Mouse (Mus musculus): ENCODE measurements around the gene AC131692.1.
"Not testable (repeated sequence)": the region's sequence is repeated elsewhere in the genome, so short reads cannot be mapped to it uniquely, and the experiment has no call there.

The AC131692.1 gene

DNA sequence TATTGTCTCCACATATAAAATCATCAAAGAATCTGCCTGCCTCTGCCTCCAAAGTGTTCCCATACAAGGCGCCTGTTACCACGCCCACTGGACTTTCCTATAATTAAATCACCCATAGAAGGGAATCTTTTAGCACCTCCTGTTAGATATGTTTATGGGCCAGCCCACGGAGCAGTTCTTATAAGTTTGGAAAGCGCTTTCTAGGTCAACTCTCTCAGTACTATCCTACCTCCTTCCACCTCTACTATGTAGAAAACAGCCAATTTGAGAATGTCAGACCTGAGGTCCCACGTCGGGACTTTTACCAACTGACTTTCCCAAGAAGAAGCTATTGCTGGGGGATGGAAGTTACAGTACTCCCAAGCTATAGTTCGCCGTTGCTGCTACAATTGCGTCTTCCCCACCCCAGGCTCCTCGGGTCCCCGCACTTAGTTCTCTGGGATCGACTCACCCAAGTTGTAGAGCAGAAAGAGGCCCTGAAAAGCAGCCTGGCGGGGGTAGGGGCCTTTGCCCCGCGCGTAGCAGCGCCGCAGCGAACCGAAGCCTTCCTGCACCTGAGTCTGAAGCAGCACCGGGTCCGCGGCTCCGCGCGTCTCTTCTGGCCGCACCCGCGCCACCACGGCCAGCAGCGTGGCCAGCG, 23.2 kb downstream of the AC131692.1 start:
- no peak for DNase-seq (ENCODE audit: low read depth, low spot score)

DNA sequence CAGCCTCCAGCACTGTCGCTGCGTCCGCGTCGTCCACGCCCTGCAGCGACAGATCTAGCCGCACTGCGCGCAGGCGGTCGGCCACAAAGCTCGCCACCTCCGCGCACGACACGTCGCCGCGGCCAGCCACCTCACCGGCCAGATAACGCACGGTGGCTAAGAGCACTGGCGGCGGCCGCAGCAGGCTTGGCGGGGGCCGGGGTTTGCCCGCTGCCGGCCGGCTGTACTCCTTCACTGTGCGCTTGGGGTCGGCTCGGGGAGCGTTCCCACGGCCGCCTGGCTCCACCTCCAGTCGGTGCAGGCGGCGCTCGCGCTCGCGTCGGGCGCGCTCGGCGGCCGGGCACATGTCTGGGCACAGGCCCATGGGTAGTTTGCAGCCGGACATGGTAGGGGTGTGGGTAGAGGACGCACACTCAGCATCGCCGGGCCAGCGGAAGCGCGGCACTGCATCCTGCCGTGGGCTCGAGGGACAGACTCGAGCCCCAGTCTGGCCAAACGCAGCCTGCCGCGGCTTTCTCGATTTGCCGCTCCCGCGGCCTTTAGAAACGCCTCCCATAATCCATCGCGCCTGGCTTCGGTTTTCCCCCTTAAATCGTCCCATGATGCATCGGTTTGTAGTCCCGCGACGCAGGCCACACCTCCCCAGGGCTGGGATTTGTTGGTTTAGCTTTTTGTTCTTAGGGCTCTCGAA, 23.9 kb downstream of the AC131692.1 start, which contains the start of gene Sac3d1:
Gene Sac3d1 (minus strand): TSS at position 665 of the 691 bp plus-strand sequence.
- peak; percentile 95 for DNase-seq (ENCODE audit: low read depth, low spot score)

DNA sequence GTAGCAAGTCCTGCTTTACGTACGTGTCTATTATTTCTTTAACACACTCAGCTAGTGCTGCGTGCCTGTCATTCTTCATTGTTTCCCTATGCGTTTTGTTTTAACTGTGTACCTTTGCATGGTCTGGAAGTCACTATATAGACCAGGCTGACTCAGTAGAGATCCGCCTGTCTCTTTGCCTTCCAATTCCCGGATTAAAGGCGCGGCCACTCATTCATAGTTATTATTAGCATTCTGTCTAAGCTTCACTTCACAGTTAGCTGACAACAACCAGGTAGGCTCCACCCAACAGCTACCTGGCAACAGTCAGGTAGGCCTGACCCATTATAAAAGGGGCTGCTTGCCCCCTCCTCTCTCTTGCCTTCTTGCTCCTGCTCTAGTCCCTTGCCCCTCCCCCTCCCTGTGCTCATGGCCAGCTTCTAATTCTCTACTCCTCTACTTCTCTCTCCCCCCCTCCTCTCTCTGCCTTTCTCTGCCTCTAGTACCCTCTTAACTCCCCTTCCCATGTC, 24.5 kb downstream of the AC131692.1 start:
- DNase-seq (ENCODE audit: low read depth, low spot score) = no peak

DNA sequence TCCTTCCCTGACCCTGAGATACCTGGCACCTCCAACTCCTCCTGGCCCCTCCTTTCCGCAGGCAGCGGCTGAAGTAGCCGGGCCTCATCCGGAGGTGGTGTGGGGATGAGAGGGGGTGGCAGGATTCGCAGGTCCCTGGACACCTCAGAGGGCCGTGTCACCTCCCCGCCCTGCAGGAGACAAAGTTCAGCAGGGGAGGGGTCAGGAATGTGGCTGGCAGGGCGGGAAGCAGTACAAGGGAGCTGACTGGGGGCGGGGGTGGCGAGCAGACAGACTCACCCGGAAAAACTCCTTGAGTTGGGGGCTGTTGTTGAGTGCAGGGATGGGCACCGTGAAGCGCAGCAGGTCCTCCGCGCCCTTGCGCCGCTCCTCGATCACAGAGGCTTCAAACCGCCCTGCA, 27.5 kb downstream of the AC131692.1 start:
- no peak for DNase-seq (ENCODE audit: low read depth, low spot score)

DNA sequence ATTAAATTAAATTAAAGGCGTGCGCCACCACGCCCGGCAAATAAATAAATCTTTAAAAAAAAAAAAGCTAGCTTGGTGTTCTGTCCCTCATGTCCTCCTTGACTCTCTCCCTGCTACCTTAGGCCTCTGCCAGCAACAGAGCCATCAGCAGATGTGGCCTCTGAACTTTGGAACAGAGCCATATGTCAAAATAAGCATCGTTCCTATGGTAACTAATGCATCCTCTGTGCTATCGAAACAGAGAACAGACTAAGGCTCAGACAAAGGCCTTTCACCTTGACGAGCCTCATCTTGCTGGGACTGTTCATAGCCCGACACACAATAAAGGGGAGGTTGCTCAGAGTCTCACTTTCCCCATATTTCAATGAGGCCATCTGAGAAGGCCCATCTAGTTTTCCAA, 29.1 kb downstream of the AC131692.1 start:
- peak; percentile 70 for DNase-seq (ENCODE audit: low read depth, low spot score)

DNA sequence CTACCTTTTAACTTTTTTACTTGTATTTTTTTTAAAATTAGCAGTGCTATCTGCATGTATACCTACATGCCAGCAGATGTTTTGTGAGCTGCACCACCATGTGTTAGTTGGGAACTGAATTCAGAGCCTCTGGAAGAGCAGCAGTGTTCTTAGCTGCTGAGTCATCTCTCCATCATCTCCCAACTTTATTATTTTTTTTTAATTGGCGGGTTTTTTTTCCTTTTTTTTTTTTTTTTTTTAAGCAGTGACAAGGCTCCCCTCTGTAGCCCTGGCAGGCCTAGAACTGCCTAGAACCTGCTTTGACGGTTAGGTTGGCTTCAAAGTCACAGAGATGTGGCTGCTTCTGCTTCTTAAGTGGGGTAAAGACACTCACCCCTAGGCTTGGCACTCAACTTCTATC, 30.7 kb downstream of the AC131692.1 start:
- no peak for DNase-seq (ENCODE audit: low read depth, low spot score)

DNA sequence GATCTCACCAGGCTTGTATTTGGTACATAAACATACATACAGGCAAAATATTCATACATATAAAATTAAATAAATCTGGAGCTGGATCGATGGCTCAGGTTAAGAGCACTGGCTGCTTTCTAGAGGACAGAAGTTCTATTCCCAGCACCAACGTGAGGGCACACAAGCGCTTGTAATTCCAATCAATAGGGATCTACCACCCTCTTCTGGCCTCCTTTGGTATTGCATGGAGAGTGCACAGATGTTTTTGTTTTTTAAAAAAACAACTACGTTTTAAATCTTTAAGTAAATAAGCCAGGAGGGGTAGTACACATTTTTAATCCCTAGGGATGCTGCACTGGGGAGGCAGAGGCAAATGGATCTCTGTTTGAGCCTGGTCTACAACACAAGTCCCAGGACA, 32.1 kb downstream of the AC131692.1 start:
- peak; percentile 58 for DNase-seq (ENCODE audit: low read depth, low spot score)

DNA sequence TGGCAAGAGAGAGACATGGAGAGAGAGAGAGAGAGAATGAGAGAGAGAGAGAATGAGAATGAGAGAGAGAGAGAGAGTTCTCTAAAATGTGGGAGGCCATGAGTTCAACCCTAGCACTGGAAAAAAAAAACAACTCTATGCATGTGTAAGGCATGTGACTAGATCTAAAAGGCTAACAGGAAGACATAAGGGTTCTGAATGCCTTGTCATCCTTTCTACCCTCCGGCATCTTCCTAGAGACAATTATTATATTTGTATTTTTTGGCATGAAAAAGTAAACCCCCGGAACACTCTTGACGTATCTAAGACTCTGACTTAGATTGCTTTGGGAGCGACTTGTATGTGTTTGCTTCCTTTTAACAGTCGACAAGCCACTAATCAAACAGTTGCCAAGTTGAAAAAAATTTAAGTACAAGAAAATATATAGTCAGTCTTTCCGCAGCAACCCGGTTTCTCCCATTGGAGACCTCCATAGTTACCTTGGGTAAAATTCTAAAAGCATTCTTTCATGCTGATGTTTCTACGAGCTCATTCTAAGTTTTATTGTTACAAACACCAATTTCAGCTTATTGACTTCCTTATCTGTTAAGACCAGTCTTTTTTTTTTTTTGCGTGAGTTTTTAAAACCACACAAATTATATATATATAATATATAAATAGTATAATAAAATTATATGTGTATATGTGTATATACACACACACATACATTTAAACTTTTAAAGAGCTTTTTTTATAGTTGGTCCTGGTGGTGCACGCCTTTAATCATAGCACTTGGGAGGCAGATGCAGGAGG, 32.8 kb downstream of the AC131692.1 start:
- DNase-seq (ENCODE audit: low read depth, low spot score) = no peak

DNA sequence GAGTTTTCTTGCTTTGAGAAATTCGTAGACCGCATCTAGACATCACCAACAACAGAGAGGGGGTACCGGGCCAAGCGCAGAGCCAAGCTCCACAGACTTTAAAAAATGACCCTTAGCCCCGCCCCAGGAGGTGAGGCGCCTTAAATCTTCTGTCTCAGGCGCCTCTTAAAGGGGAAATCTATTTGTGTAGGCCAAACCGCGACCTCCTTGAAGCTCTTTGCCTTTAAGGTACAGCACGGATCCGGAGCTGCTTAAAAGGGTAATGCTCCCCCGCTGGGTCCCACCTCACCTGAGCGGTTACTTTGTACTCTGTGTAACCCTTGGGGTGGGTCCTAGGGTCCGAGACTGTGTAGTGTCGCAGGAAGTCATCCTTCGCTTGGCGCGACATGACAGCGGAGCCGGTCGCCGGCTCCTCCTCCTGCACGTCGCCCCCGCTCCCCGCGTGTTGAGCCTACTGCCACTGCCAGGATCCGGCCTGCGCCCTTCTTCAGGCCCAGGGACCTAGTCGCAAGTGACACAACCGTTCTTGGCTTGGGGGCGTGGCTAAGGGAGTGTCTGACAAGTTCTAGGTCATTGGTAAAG, 33.6 kb downstream of the AC131692.1 start, which contains the start of gene Snx15:
Gene Snx15 (minus strand): TSS at position 545 of the 582 bp plus-strand sequence.
- peak; percentile 94 for DNase-seq (ENCODE audit: low read depth, low spot score)

DNA sequence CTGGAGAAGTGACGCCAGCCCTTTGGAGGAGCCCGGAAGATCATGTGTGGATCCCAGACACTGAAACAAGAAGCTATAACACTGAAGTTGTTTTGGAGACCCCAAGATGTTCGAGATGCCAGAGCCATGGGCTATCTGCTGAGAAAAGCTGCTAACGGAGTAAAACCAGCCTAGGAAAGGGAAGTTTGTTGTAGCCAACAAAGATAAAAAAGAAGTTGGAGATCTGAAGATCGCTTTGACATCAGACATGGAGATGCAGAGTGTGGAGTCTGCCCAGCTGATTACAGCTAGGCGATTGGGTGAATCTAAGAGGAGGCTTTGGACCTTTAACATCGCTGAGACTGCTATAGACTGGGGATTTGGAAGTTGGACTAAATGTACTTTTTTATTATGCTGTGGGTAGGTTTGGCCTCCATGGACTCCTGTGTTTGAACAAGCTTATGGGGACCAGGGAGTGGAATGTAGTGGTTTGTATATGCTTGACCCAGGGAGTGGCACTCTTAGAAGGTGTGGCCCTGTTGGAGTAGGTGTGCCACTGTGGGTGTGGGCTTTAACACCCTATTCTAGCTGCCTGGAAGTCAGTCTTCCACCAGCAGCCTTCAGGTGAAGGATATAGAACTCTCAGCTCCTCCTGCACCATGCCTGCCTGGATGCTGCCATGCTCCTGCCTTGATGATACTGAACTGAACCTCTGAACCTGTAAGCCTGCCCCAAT, 36.4 kb downstream of the AC131692.1 start:
- DNase-seq (ENCODE audit: low read depth, low spot score) = not testable (repeated sequence)

DNA sequence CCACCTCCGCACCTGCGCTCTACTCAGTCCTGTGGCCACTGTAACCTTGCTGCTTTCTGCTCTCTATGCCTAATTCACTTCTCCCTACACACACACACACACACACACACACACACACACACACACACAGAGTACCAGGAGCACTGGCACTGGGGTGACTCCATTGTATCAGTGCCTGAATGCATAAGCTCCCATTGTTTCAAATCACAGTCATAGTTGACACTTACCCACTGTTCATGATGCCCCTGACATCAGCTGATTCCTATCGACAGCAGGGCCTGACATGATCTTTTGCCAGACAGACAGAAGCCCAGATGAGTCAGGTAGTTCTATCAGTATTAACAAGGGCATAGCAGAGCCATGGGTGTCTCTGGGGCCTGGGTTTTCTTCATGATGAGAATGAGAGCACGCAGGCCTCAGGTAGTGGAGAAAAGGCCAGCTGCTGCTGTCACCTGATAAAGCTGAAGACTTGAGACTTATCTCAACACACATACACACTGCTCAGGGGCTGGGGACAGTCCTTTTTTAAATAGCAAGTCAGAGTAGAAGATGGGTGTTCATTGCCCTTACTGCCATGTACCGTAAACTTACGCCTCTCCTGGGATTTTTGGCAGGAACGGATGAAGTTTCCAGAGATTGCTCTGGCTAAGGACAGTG, 38.1 kb downstream of the AC131692.1 start:
- no peak for DNase-seq (ENCODE audit: low read depth, low spot score)

DNA sequence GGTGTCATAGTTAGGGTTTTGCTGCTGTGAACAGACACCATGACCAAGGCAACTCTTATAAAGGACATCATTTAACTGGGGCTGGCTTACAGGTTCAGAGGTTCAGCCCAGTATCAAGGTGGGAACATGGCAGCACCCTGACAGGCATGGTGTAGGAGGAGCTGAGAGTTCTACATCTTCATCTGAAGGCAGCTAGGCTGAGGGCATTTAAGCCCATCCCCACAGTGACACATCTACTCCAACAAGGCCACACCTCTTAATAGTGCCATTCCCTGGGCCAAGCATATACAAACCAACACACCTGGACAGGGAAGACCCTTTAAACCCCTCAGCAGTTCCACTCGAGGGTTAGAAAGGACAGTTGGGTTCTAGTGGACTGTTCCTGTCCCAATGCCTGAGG, 39.0 kb downstream of the AC131692.1 start:
- DNase-seq (ENCODE audit: low read depth, low spot score) = not testable (repeated sequence)

DNA sequence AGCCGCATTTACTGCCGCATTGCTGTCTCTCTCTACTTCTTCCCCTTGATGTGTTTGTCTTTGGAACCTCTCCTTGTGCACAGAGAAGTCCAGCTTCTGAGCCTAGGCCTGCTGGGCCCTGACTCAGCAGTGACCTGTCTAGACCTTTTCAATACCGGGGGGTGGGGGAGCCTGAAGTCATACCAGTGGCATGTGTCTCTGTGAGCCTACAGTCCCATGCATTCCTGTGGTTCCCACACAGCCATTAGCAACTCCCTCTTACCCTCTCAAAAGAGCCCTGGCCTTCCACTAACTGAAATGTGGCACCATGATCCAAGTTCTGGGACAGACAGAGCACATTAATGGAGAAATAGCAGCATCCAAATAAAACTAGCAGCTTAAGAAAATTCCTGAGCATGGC, 42.2 kb downstream of the AC131692.1 start:
- no peak for DNase-seq (ENCODE audit: low read depth, low spot score)

DNA sequence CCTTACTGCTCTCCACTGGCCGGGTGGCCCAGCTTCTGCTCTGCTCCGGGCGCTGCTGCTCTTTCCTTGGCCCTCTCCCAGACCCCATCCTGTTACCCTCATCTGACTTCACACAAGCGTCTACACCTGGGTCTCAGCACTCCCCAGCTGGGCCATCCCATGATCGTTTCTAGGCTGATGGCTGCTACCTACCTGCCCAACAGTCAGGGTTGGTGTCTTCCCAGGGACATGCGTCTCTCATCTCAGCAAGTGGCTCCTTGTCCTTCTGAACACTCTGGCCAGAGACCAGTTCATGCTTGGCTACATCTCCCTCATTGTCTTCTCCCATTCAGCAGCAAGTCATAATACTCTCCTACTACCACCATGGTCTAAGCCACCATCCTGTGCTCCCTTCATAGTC, 45.5 kb downstream of the AC131692.1 start:
- no peak for DNase-seq (ENCODE audit: low read depth, low spot score)

DNA sequence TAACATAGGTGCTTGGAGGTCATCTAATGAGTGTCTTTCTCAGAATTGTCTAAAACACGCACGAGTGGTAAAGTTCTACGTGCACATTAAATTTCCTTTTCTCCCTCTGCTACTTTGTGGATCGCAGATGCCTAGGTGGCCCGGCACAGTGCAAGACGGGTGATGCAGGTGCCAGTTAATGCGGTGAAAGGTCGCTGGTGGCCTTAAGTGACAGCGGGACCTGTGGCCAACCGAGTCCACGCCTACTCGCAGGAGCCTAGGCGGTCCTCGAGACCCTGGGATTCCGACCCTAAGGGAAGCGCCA, 46.1 kb downstream of the AC131692.1 start:
- no peak for DNase-seq (ENCODE audit: low read depth, low spot score)

DNA sequence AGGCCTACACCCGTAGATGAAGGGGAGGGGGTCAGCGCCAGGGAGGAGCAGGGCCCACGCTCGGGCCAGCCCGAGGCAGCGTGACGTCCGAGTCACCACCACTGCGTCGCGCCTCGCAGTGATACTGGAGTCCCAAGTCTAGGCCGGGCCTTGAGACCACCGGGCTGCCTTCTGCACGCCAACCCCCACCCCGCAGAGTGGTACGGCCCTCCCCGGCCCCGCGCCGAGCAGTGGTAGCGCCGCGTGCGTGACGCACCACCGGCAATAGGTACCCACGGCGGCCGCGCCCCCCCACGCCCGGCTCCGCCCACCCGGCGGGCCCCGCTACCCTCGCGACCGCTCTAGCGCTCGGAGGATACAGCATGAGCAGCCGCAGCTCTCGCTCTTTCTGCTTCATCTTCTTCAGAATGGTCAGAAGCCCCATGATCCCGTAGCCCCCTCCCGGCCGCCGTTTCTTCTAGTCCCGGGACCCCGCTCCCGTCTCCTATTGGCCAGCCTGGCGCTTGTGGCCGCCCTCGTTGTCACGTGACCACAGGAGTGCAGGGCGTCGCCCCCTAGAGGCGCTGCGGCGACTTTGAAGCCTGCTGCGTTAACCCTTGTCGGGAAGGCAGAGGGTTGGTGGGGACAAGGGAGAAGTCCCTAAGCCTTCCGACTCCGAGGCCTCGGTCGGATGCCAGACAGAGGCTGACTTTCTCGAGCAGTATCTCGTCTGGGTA, 46.6 kb downstream of the AC131692.1 start, which contains the start of gene Batf2:
Gene Batf2 (plus strand): TSS at position 306 of the 716 bp plus-strand sequence.
- DNase-seq (ENCODE audit: low read depth, low spot score) = peak; percentile 97

DNA sequence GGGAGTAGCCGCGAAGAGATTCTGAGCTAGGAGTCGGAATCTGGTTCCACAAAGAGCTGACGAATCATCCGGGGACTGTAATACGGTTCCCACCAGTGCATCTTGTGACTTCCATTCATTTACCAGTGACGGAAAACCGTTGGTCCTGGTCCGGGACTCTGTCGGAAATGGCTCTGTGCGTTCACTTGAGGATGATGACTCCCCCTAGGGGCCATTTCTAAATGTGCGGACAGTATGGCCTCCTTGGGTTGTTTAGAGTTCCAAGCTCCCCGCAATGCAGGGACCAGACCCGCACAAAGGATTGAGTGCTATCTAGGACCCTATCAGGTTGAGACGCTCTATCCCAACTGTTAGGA, 47.2 kb downstream of the AC131692.1 start, which contains the start of gene Arl2:
Gene Arl2 (minus strand): TSS at position 155 of the 356 bp plus-strand sequence.
- DNase-seq (ENCODE audit: low read depth, low spot score) = peak; percentile 93

DNA sequence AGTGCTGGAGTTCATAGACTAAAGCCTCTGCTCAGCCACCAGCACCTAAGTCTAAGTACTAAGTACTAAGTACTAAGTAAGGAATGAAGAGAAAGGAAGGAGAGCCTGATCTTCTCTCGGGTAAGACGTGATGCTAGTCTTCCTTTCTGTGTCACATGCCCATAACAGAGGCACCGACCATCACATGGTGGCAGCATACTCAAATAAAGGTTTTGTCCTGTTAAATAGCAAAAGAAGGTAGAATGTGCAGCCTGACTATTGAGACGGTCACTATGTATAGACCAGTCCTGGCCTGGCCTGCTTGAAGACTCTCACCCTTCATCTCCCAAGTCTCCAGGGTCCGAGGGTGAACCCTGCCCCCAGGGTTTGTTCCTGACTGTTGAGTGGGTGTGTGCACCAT, 50.6 kb downstream of the AC131692.1 start:
- no peak for DNase-seq (ENCODE audit: low read depth, low spot score)

Data from mesoderm, embryonic 11.5 days (tissue).